In genomic region chr19:29894381-29894780, GRCm38 (mm10) we compare ENCODE assay signal across 16 mouse cellular contexts. TPM values are rescaled to one million over a fixed set of nuclear protein-coding genes. Genes with fewer than 3 reads are reported as not detected.
"Had no signal": no experiment of that assay in that cellular context is flagged by ENCODE, and none has a peak within 500 bp of the region (broad histone marks: within the 10 kb centered on the region; RNA-seq: fewer than 3 reads in every experiment).

No protein-coding gene starts in this region.

- H3K27me3 ChIP-seq: liver, embryonic 15.5 days; midbrain, embryonic 13.5 days had no signal

- H3K9ac ChIP-seq: liver, embryonic 15.5 days; midbrain, embryonic 13.5 days had no signal

- H3K4me1 ChIP-seq: limb, embryonic 10.5 days; liver, embryonic 15.5 days had no signal

- H3K36me3 ChIP-seq: limb, embryonic 10.5 days; liver, embryonic 15.5 days; midbrain, embryonic 13.5 days had no signal

- H3K4me3 ChIP-seq: layer of hippocampus, adult 2 months; limb, embryonic 10.5 days; liver, embryonic 15.5 days; midbrain, embryonic 13.5 days had no signal

- H3K4me2 ChIP-seq: liver, embryonic 11.5 days; liver, embryonic 15.5 days; midbrain, embryonic 13.5 days had no signal

- H3K9me3 ChIP-seq: limb, embryonic 10.5 days; liver, embryonic 15.5 days; midbrain, embryonic 13.5 days had no signal

- DNase-seq: kidney, adult 9 months; kidney, postnatal 4 days; lung, adult 2 months; lung, postnatal 36 days; right cerebral cortex, adult 18-20 months; right cerebral cortex, postnatal 25 days; thymus, adult 18-20 months; thymus, postnatal 25 days had no signal

- ATAC-seq: lung, postnatal 0 days; midbrain, embryonic 13.5 days had no signal

- H3K27ac ChIP-seq: kidney, postnatal 0 days; layer of hippocampus, adult 2 months; limb, embryonic 10.5 days; liver, embryonic 15.5 days; midbrain, embryonic 13.5 days had no signal

RNA-seq across cellular contexts. Expression of gene Il33, which starts 30.5 kb away (rescaled TPM):
- total RNA-seq: megakaryocyte progenitor cell, adult 5-6 weeks had no signal
